Mouse (Mus musculus) small intestine, adult 2 months (tissue): ENCODE results near the gene Rnf19b. TPM values are rescaled to one million over a fixed set of nuclear protein-coding genes. Genes with fewer than 3 reads are reported as not detected.

ENCODE experiments used
- H3K27ac ChIP-seq: fragments of 200-500 bp; 2 replicates; pipeline ENCODE4 v1.5.1; 2012; ENCODE audit warnings: low read depth, low read length, control low read depth, inconsistent platforms; ENCODE audit not compliant: insufficient read depth
- H3K27me3 ChIP-seq: fragments of 200-500 bp; 2 replicates; pipeline ENCODE4 v1.6.1; 2012; ENCODE audit warnings: mild to moderate bottlenecking, moderate library complexity, low read length, inconsistent platforms; ENCODE audit not compliant: control insufficient read depth, insufficient read depth
- H3K36me3 ChIP-seq: fragments of 200-500 bp; 2 replicates; pipeline ENCODE4 v1.6.1; 2012; ENCODE audit warnings: mild to moderate bottlenecking, low read length, control low read depth, inconsistent platforms; ENCODE audit not compliant: control insufficient read depth, insufficient read depth
- H3K4me1 ChIP-seq: fragments of 200-500 bp; 2 replicates; pipeline ENCODE4 v1.6.1; 2012; ENCODE audit warnings: low read length, inconsistent platforms, mixed read lengths; ENCODE audit not compliant: control insufficient read depth, insufficient read depth, insufficient read length
- H3K4me3 ChIP-seq: fragments of 200-500 bp; 2 replicates; pipeline ENCODE4 v1.5.1; 2012; ENCODE audit warnings: low read depth, mild to moderate bottlenecking, control low read depth, inconsistent platforms, low read length, moderate library complexity
- CTCF ChIP-seq: fragments of 200-500 bp; IDR thresholded peaks from 2 replicates; pipeline ENCODE4 v1.5.1; 2012; ENCODE audit warnings: low read depth, mild to moderate bottlenecking, control low read depth, inconsistent platforms, low read length, moderate library complexity, mixed read lengths; ENCODE audit not compliant: insufficient replicate concordance, insufficient read length; ENCODE audit errors: extremely low read depth
- POLR2A ChIP-seq: fragments of 200-500 bp; IDR thresholded peaks from 2 replicates; pipeline ENCODE4 v1.6.1; 2012; ENCODE audit warnings: low read depth, mild to moderate bottlenecking, control low read depth, inconsistent platforms, low read length, moderate library complexity
- WGBS: fragments of 180-500 bp; shearing (Covaris S2); methylation state at CpG from one replicate; pipeline ENCODE4 v1.1.7; 2018; 5-methylcytosine and 5-hydroxymethylcytosine counted together
- polyA plus RNA-seq: library from polyadenylated mRNA; depleted of rRNA; stranded (reverse); fragments of >200 nt; gene quantifications from 2 replicates; pipeline ENCODE4 v1.2.3, GENCODE M21; 2012

Rnf19b gene
- polyA plus RNA-seq, 1 experiment, result 218 TPM

DNA sequence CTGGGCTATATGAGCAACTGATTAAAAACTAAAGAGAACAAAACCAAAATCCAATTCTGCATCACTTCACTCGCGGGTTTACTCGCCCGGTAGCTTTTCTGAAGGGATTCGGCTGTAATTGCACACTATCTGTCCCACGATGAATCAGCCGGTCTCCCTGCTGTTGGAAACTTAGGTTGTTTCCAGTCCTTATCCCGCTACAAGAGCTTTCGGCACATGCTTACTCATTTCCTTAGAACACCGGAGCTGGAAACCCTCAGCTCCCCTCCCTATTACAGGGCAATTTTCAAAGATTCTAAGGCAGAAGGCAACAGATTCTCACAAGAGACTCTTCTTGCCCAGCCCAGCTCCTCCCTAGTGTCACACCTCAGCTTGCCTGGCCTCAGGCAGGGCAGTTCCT is 40.9 kb upstream of the Rnf19b start:
- WGBS, result 71% methylated on average over 10 of the region's 10 CpGs
- TF ChIP-seq CTCF (no peak), POLR2A (no peak)

DNA sequence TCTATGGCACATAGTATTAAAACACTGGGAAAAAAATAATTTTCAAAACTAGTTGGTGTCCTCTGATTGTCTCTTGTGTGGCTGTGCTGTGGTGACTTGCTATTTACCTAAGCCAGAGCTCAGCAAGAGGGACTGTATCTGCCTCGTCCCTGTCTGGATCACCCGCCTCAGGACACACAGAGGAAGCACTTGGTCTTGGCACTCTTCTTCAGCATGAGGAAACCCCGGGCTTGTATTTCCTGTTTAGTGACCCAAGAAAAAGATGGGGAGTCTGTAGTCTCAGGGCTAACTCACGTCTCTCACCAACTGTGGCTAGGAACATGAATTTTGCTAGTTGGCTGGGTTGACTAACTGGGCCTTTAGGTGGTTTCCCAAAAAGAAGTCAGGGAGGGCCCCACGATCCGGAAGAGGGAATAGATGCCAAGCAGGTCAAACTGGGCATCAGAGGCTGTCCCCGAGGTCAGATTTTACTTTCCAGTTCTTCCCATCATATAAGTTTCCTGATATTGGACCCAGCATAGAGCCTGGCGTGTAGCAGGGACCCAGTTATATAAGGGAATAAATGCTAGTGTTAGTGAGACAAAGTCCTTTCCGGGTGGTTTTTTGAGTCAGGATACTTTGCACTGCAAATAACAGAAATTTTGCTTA is 39.2 kb upstream of the Rnf19b start:
- H3K27me3 ChIP-seq, result no peaks in the 10 kb centered on the region
- no peak for TF ChIP-seq POLR2A
- TF ChIP-seq CTCF, result no peak
- H3K36me3 ChIP-seq, result no peaks in the 10 kb centered on the region
- 76% methylated on average over 9 of the region's 9 CpGs for WGBS
- H3K4me1 ChIP-seq, result peaks cover 5% of the 10 kb centered on the region
- no peak overlapping the region for H3K27ac ChIP-seq
- no peak overlapping the region for H3K4me3 ChIP-seq

More for the DNA sequence above, 40.9 kb upstream of the Rnf19b start:
- no peaks in the 10 kb centered on the region for H3K27me3 ChIP-seq
- H3K4me1 ChIP-seq, result peaks cover 8% of the 10 kb centered on the region
- no peak overlapping the region for H3K27ac ChIP-seq
- no peak overlapping the region for H3K4me3 ChIP-seq
- H3K36me3 ChIP-seq, result no peaks in the 10 kb centered on the region

DNA sequence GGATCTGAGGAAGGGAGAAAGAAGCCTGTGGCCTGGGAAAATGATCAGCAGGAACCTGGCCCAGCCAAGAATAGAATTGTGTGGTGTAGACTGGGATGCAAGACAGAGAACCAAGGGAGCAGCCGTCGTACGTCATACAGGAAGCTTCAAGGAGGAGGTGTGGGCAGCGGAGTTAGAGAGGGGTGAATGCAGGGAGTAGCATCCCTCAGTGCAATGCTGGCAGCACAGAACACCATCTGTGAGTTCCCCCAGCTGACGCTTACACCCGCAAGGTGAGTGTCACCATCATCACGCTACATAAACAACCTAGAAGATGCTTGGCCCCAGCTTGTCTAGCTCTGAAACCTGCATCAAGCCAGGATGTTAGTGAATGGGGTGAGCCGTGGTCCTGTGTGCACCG is 38.3 kb upstream of the Rnf19b start:
- Histone ChIP-seq H3K27ac (peak overlapping the region; percentile 9; the same call in 1 of the 2 replicates), H3K4me1 (peaks cover 8% of the 10 kb centered on the region), H3K36me3 (no peaks in the 10 kb centered on the region), H3K27me3 (no peaks in the 10 kb centered on the region), H3K4me3 (no peak overlapping the region)
- no peak for TF ChIP-seq CTCF
- no peak for TF ChIP-seq POLR2A
- 81% methylated on average over 9 of the region's 9 CpGs for whole genome bisulfite sequencing

GRCm38 (mm10) chr4:129020454-129020853 is 37.6 kb upstream of the Rnf19b start:
- Histone ChIP-seq H3K27ac (peak overlapping the region; percentile 9; the same call in 1 of the 2 replicates), H3K36me3 (no peaks in the 10 kb centered on the region), H3K4me3 (no peak overlapping the region), H3K4me1 (peaks cover 13% of the 10 kb centered on the region), H3K27me3 (no peaks in the 10 kb centered on the region)
- WGBS, result 22% methylated on average over 6 of the region's 6 CpGs
- TF ChIP-seq POLR2A, result no peak
- no peak for TF ChIP-seq CTCF

DNA sequence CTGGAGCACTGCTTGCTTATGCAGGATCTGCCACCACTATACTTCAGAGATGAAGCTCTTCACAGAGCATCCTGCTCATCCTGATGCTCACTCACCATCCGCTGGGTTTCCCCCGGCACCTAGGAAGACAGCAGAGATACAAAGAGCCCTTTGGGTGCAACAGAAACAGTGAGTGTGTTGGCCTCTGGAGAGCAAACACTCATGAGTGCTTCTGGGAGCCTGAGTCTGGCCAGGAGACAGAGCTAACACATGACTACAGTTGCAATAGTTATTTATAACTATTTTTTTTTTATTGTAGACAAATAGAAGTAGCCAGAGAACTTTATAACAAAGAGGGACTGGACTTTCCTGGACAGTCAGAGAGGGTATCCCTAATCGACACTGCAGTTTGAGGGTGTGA is 36.6 kb upstream of the Rnf19b start:
- 0 out of 2 replicates have a peak overlapping the region, but pooled peaks have one; percentile 38 for H3K27ac ChIP-seq
- no peaks in the 10 kb centered on the region for H3K36me3 ChIP-seq
- WGBS, result 86% methylated on average over 3 of the region's 3 CpGs
- H3K27me3 ChIP-seq, result no peaks in the 10 kb centered on the region
- H3K4me1 ChIP-seq, result peaks cover 13% of the 10 kb centered on the region
- TF ChIP-seq POLR2A (no peak), CTCF (no peak)
- H3K4me3 ChIP-seq, result no peak overlapping the region

- TF ChIP-seq POLR2A (no peak), CTCF (no peak)
- 0 out of 2 replicates have a peak overlapping the region, but pooled peaks have one; percentile 38 for H3K27ac ChIP-seq
- peaks cover 13% of the 10 kb centered on the region for H3K4me1 ChIP-seq
- no peak overlapping the region for H3K4me3 ChIP-seq
- H3K36me3 ChIP-seq, result no peaks in the 10 kb centered on the region
- WGBS, result 78% methylated on average over 4 of the region's 4 CpGs
- no peaks in the 10 kb centered on the region for H3K27me3 ChIP-seq
Observed at GRCm38 (mm10) chr4:129021886-129022285, 36.2 kb upstream of the Rnf19b start.

DNA sequence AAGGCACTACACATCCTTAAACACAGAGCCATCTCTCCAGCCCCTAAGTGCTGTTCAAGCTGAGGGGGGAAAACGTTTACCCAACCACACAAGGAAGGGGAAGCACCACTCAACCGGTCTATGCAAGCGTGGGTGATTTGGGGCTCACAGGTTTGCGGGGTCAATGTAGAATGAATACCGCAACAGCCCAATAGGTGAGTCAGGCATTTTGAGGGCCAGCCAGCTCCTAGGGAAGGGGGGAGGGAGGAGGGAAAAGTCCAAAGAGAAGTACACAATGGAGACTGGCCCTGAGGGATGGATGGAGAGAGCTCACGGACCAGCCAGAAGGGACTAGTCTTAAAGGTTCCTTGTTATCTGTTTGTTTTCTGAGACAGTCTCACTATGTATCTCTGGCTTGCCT is 34.2 kb upstream of the Rnf19b start:
- H3K4me1 ChIP-seq, result peaks cover 13% of the 10 kb centered on the region
- H3K27ac ChIP-seq, result no peak overlapping the region
- H3K4me3 ChIP-seq, result no peak overlapping the region
- TF ChIP-seq POLR2A (no peak), CTCF (no peak)
- WGBS, result 40% methylated on average over 6 of the region's 6 CpGs
- H3K27me3 ChIP-seq, result no peaks in the 10 kb centered on the region
- H3K36me3 ChIP-seq, result no peaks in the 10 kb centered on the region
